Mouse (Mus musculus) intestine, embryonic 14.5 days (tissue): Measurements from ENCODE around the gene Tcp1. TPM values are rescaled to one million over a fixed set of nuclear protein-coding genes. Genes with fewer than 3 reads are reported as not detected.

Experiments
- ATAC-seq: fragments of 200-750 bp; cut with Nextera tagmentation; replicated peaks from 2 replicates; pipeline ENCODE4 v1.8.0; 2017; ENCODE audit warnings: low read depth, moderate number of reproducible peaks, moderate TSS enrichment, moderate library complexity; ENCODE audit not compliant: low FRiP score, low TSS enrichment
- DNase-seq: peaks from one replicate; pipeline ENCODE4 v3.0.0-alpha.2; 2018; ENCODE audit warnings: low spot score
- H3K27ac ChIP-seq: fragments of 300-500 bp; sonication (generic); 2 replicates; pipeline ENCODE4 v1.5.1; 2014; ENCODE audit warnings: low read depth, mild to moderate bottlenecking, control low read depth
- H3K27me3 ChIP-seq: fragments of 300-500 bp; sonication (generic); replicated peaks from 2 replicates; pipeline ENCODE4 v1.6.1; 2014; ENCODE audit warnings: low read length, control low read depth; ENCODE audit not compliant: control insufficient read depth, insufficient read depth
- H3K36me3 ChIP-seq: fragments of 300-500 bp; sonication (generic); 2 replicates; pipeline ENCODE4 v1.6.1; 2014; ENCODE audit warnings: low read length, control low read depth; ENCODE audit not compliant: control insufficient read depth, insufficient read depth
- H3K4me1 ChIP-seq: fragments of 300-500 bp; sonication (generic); replicated peaks from 2 replicates; pipeline ENCODE4 v1.6.1; 2014; ENCODE audit warnings: low read length, control low read depth, mixed read lengths; ENCODE audit not compliant: control insufficient read depth, insufficient read depth
- H3K4me2 ChIP-seq: fragments of 300-500 bp; sonication (generic); 2 replicates; pipeline ENCODE4 v1.6.1; 2014; ENCODE audit warnings: low read length
- H3K4me3 ChIP-seq: fragments of 300-500 bp; sonication (generic); 2 replicates; pipeline ENCODE4 v1.5.1; 2014; ENCODE audit warnings: low read depth, low read length, control low read depth, mixed read lengths
- H3K9ac ChIP-seq: fragments of 300-500 bp; sonication (generic); 2 replicates; pipeline ENCODE4 v1.6.1; 2014; ENCODE audit warnings: mild to moderate bottlenecking, low read length
- H3K9me3 ChIP-seq: fragments of 300-500 bp; sonication (generic); 2 replicates; pipeline ENCODE4 v1.6.1; 2016; ENCODE audit warnings: low read length, control low read depth; ENCODE audit not compliant: control insufficient read depth
- WGBS: fragments of 180-500 bp; shearing (Covaris S2); extraction: QIAGEN DNeasy Blood & Tissue Kit; methylation state at CpG from one replicate; pipeline ENCODE4 v1.1.7; 2014; 5-methylcytosine and 5-hydroxymethylcytosine counted together
- polyA plus RNA-seq: library from polyadenylated mRNA; unstranded; fragments of >200 nt; fragmentation: Nextera tagmentation; extraction: Ambion mirVana; gene quantifications from 2 replicates; pipeline ENCODE4 v1.2.1, GENCODE M21; 2014

Tcp1 gene
- 447 and 471 TPM in 2 replicates for polyA plus RNA-seq

DNA sequence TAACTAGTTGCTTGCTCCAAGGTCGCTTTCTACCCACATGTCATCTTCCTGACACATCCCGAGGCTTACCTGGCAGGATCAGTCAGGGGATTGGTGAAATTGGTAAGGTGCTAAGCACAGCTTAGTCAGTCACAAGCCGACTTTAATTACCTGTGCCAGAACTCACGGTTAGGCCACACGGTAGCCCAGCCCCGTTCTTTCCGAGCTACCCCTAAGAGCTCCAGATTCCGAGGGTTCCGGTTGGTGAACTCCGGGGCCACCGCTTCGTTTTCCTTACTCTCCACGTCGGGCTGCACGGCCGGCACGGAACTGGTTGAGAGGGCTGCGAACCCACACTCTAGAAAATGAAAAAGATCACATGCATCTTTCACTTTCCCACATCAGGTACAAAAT, at the start of gene Tcp1:
TSS of gene Tcp1 (plus strand) at position 214 of the 393 bp plus-strand sequence.
- peaks cover 10% of the 10 kb centered on the region; the same call in 1 of the 2 replicates for H3K4me1 ChIP-seq
- no peaks in the 10 kb centered on the region for H3K27me3 ChIP-seq
- peak within 1 kb of the TSS; percentile 76 for H3K4me3 ChIP-seq
- peaks cover 59% of the 10 kb centered on the region for H3K36me3 ChIP-seq
- DNase-seq (no peak), ATAC-seq (peak; percentile 17; the same call in 1 of the 2 replicates)
- H3K27ac ChIP-seq: peak within 1 kb of the TSS; percentile 79
- WGBS: 1% methylated on average over 18 of the region's 18 CpGs
- peak within 1 kb of the TSS; percentile 88 for H3K4me2 ChIP-seq
- no peaks in the 10 kb centered on the region for H3K9me3 ChIP-seq
- peak within 1 kb of the TSS; percentile 90 for H3K9ac ChIP-seq

DNA sequence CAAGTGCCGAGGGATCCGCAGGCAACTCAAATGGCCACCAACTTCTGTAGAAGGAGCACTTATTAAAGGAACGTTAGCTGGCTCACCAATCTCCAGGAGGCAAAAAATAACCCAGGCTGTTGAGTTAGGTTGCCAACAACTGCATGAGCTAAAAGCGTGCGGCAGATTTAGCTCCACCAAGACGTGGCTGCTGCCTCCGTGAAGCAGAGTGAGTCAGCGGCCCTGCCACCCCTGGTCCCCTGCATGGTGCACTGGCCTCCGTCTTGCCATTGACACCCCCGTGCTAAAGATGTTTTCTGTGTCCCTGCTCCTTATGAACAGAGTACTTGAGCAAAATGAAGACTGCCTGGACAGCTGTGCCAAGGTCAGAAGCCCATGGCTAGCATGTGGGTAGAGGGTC, 48.6 kb upstream of the Tcp1 start:
- Histone ChIP-seq H3K4me1 (peaks cover 5% of the 10 kb centered on the region; the same call in 1 of the 2 replicates), H3K4me3 (no peak overlapping the region), H3K9ac (no peak overlapping the region), H3K36me3 (no peaks in the 10 kb centered on the region), H3K27me3 (no peaks in the 10 kb centered on the region), H3K27ac (no peak overlapping the region), H3K9me3 (no peaks in the 10 kb centered on the region), H3K4me2 (no peak overlapping the region)
- DNase-seq (no peak), ATAC-seq (no peak)
- WGBS: 84% methylated on average over 10 of the region's 10 CpGs

GRCm38 (mm10) chr17:12868043-12868442, 47.5 kb upstream of the Tcp1 start, which contains the start of gene Mas1:
Gene Mas1, minus strand, starts transcription at chr17:12868143.
- Histone ChIP-seq H3K36me3 (no peaks in the 10 kb centered on the region), H3K27ac (no peak within 1 kb of the TSS), H3K4me2 (no peak within 1 kb of the TSS), H3K9ac (no peak within 1 kb of the TSS), H3K27me3 (no peaks in the 10 kb centered on the region), H3K4me3 (no peak within 1 kb of the TSS), H3K4me1 (peaks cover 5% of the 10 kb centered on the region; the same call in 1 of the 2 replicates), H3K9me3 (no peaks in the 10 kb centered on the region)
- 11% methylated on average over 2 of the region's 2 CpGs for WGBS
- 0 out of 2 replicates have a peak, but pooled peaks have one; percentile 25 for ATAC-seq
- DNase-seq: no peak

GRCm38 (mm10) chr17:12868640-12869039, 46.9 kb upstream of the Tcp1 start:
- no peak overlapping the region for H3K27ac ChIP-seq
- 16% methylated on average over 4 of the region's 4 CpGs for WGBS
- DNase-seq: no peak
- no peak overlapping the region for H3K9ac ChIP-seq
- H3K27me3 ChIP-seq: no peaks in the 10 kb centered on the region
- H3K9me3 ChIP-seq: no peaks in the 10 kb centered on the region
- no peak overlapping the region for H3K4me3 ChIP-seq
- no peak for ATAC-seq
- H3K4me1 ChIP-seq: peaks cover 5% of the 10 kb centered on the region; the same call in 1 of the 2 replicates
- no peak overlapping the region for H3K4me2 ChIP-seq
- no peaks in the 10 kb centered on the region for H3K36me3 ChIP-seq

- no peak overlapping the region for H3K9ac ChIP-seq
- H3K4me3 ChIP-seq: no peak overlapping the region
- H3K4me2 ChIP-seq: no peak overlapping the region
- no peaks in the 10 kb centered on the region for H3K36me3 ChIP-seq
- peaks cover 5% of the 10 kb centered on the region; the same call in 1 of the 2 replicates for H3K4me1 ChIP-seq
- H3K27me3 ChIP-seq: no peaks in the 10 kb centered on the region
- no peak for DNase-seq
- ATAC-seq: no peak
- H3K27ac ChIP-seq: no peak overlapping the region
- WGBS: 70% methylated on average over 16 of the region's 16 CpGs
- no peaks in the 10 kb centered on the region for H3K9me3 ChIP-seq
Observed at GRCm38 (mm10) chr17:12872275-12873028, 43.0 kb upstream of the Tcp1 start.

GRCm38 (mm10) chr17:12875734-12876133, 39.8 kb upstream of the Tcp1 start, which contains the start of gene Mrgprh:
Gene Mrgprh, plus strand, starts transcription at chr17:12876034.
- H3K9me3 ChIP-seq: no peaks in the 10 kb centered on the region
- ATAC-seq: no peak
- no peak within 1 kb of the TSS for H3K9ac ChIP-seq
- no peaks in the 10 kb centered on the region for H3K27me3 ChIP-seq
- no peaks in the 10 kb centered on the region for H3K4me1 ChIP-seq
- no peak for DNase-seq
- no peak within 1 kb of the TSS for H3K27ac ChIP-seq
- H3K4me2 ChIP-seq: no peak within 1 kb of the TSS
- H3K4me3 ChIP-seq: no peak within 1 kb of the TSS
- H3K36me3 ChIP-seq: no peaks in the 10 kb centered on the region
- WGBS: 84% methylated on average over 5 of the region's 5 CpGs

- no peak overlapping the region for H3K9ac ChIP-seq
- no peaks in the 10 kb centered on the region for H3K36me3 ChIP-seq
- DNase-seq (peak; percentile 89), ATAC-seq (peak; percentile 65)
- H3K4me1 ChIP-seq: no peaks in the 10 kb centered on the region
- no peak overlapping the region for H3K4me3 ChIP-seq
- WGBS: 3% methylated on average over 14 of the region's 14 CpGs
- H3K4me2 ChIP-seq: peak overlapping the region; percentile 45
- no peaks in the 10 kb centered on the region for H3K27me3 ChIP-seq
- H3K27ac ChIP-seq: no peak overlapping the region
- H3K9me3 ChIP-seq: no peaks in the 10 kb centered on the region
Observed at GRCm38 (mm10) chr17:12880178-12880577, 35.3 kb upstream of the Tcp1 start.

GRCm38 (mm10) chr17:12881216-12881615, 34.3 kb upstream of the Tcp1 start:
- no peak overlapping the region for H3K4me3 ChIP-seq
- no peak overlapping the region for H3K27ac ChIP-seq
- H3K4me1 ChIP-seq: no peaks in the 10 kb centered on the region
- ATAC-seq (no peak), DNase-seq (no peak)
- no peaks in the 10 kb centered on the region for H3K36me3 ChIP-seq
- H3K9ac ChIP-seq: no peak overlapping the region
- no peaks in the 10 kb centered on the region for H3K9me3 ChIP-seq
- WGBS: 88% methylated on average over 1 of the region's 1 CpGs
- H3K4me2 ChIP-seq: no peak overlapping the region
- H3K27me3 ChIP-seq: no peaks in the 10 kb centered on the region
